Mouse (Mus musculus): ENCODE measurements around the gene Ednra. TPM values are rescaled to one million over a fixed set of nuclear protein-coding genes. Genes with fewer than 3 reads are reported as not detected.

Ednra gene
- total RNA-seq, 2 experiments from 2014 or later: 1.6 to 2.3 TPM

GRCm38 (mm10) chr8:77742395-77742794 lies 18.1 kb upstream of the Ednra start:
- intact Hi-C loops (cut with DNase I): no loop called here
- DNase-seq: no peak
- Histone ChIP-seq H3K27ac (no peak overlapping the region), H3K4me3 (no peak overlapping the region)
- no peak for TF ChIP-seq CTCF (IDR thresholded peaks at IDR 0.05)

GRCm38 (mm10) chr8:77741050-77741777 lies 16.9 kb upstream of the Ednra start:
- no peak for TF ChIP-seq CTCF (IDR thresholded peaks at IDR 0.05)
- Histone ChIP-seq H3K27ac (no peak overlapping the region), H3K4me3 (no peak overlapping the region)
- DNase-seq: no peak
- intact Hi-C loops (cut with DNase I): no loop called here

DNA sequence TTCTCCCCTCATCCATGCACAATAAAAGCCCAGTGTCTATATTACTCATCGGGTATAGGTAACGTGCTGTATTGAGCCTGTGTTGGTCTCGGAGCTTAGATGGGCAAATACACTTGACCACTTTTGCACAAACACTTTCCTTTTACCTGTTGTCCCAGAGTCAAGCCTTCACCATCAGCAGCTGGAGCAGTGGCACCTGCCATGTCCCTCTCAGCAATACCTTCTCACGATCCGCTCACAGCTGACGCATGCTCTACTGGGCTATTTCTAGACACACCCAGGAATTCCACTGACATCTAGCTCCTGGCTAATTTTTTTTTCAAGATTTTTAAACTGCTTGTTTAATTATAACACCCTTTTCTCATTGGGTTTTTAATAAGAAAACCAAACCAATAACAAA lies 14.2 kb upstream of the Ednra start:
- TF ChIP-seq CTCF (IDR thresholded peaks at IDR 0.05): no peak
- no peak overlapping the region for H3K27ac ChIP-seq
- intact Hi-C loops (cut with DNase I): no loop called here
- H3K4me3 ChIP-seq: no peak overlapping the region
- DNase-seq: no peak

DNA sequence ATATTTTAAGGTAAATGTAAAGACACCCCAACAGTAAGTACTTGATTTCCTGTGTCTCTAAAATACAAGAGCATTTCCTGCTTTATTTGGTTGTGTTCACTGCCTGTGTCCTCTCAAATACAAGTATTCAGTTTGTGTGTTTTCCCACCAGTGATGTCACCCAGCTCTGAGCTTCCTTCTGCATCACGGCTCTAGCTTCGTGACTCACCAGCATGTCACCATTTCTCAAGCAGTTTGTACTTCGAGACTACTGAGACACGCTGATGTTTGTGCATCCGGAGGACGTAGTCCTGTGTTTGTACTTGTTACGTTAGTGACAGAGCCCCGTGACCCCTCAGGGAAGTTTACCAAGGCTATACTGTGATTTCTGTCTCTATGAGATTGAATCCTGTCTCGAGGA lies 13.1 kb upstream of the Ednra start:
- no peak for TF ChIP-seq CTCF (IDR thresholded peaks at IDR 0.05)
- intact Hi-C loops (cut with DNase I): no loop called here
- no peak overlapping the region for H3K27ac ChIP-seq
- DNase-seq: no peak
- H3K4me3 ChIP-seq: no peak overlapping the region

- Histone ChIP-seq H3K27ac (no peak overlapping the region), H3K4me3 (no peak overlapping the region)
- DNase-seq: no peak
- intact Hi-C loops (cut with DNase I): no loop called here
- TF ChIP-seq CTCF (IDR thresholded peaks at IDR 0.05): no peak
Measured at GRCm38 (mm10) chr8:77733792-77734191, 9.5 kb upstream of the Ednra start.

DNA sequence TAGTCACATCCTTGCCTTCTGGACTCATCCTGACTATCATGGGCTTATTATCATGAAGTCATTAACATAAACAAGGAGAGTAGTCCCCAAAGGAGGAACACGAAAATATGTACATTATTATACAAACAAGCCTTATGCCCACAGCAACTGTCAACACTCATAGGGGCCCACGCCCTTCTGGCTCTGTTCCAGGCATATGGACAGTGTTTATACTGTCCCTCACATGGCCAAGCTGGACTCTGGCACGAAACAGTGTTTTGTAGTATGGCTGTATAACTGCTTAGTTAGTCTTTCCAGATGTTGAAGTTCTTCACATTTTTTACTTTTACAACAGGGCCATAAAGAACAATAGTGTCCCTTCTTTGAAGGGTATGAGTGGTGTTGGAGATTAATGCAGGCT lies 8.7 kb upstream of the Ednra start:
- Histone ChIP-seq H3K4me3 (no peak overlapping the region), H3K27ac (no peak overlapping the region)
- intact Hi-C loops (cut with DNase I): no loop called here
- DNase-seq: no peak
- no peak for TF ChIP-seq CTCF (IDR thresholded peaks at IDR 0.05)

DNA sequence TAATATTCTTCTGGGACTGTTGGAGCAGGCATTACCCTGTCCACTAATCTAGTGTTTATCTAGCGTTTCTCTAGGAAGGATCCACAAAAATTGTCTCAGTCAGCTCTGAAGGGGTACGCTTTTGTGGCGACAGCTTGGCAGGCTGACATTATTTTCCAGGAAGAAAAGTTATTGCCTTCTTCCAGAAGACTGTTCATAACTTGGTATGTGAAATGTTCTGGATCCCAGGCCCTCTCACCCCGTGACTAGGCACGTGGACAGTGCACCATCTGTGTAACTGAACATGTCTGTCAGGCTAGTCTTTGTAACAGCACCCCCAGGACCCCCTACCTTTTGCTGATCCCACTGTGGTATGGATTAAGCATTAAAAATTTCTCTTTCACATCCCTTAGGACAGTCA lies 1.1 kb upstream of the Ednra start:
- intact Hi-C loops (cut with DNase I): no loop called here
- no peak for TF ChIP-seq CTCF (IDR thresholded peaks at IDR 0.05)
- Histone ChIP-seq H3K27ac (peak overlapping the region; percentile 82; the same call in 1 of the 2 replicates), H3K4me3 (no peak overlapping the region)
- no peak for DNase-seq

GRCm38 (mm10) chr8:77723534-77724045 lies 674 bp downstream of the Ednra start:
- DNase-seq: no peak
- TF ChIP-seq CTCF (IDR thresholded peaks at IDR 0.05): no peak
- Histone ChIP-seq H3K4me3 (peak overlapping the region; percentile 71), H3K27ac (peak overlapping the region; percentile 82)
- intact Hi-C loops (cut with DNase I): no loop called here

DNA sequence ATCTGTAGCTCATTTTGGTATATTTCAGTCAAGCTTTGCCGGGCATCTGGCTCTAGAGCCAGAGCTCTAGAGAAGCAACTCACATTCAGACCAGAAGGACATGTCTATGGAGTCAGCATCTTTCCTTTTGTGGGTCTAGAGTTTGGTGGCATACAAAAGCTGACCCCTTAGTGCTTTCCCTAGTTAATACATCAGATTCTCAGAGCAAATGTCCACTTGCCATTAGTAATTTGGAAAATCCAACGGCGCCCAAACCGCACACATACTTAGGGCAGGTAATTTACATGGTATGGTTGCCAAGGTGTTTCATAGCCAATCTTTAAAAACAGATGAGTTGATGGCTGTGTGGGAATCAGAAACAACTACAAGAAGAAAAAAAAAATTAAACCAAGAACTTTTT lies 1.2 kb downstream of the Ednra start:
- TF ChIP-seq CTCF (IDR thresholded peaks at IDR 0.05): no peak
- intact Hi-C loops (cut with DNase I): no loop called here
- peak overlapping the region; percentile 82 for H3K27ac ChIP-seq
- no peak for DNase-seq
- H3K4me3 ChIP-seq: peak overlapping the region; percentile 71

DNA sequence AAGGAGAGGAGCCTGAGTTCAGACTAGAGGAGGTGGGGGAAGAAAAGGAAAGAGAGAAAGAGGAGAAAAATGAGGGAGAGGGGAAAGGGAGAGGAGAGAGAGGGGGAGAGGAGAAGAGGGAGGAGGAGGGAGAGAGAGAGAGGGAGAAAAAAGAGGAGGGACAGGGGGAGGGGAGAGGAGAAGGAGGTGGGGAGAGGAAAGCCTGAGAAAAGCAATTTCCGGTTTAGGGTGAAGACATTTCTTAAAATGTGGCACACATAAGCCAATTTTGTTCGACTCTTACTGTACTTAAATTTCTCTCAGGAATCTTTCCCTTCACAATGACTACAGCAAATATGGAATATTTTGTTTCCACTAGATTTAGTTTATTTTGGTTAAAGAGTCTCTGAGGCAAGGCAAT lies 5.3 kb downstream of the Ednra start:
- Histone ChIP-seq H3K4me3 (peak overlapping the region; percentile 9; the same call in 1 of the 2 replicates), H3K27ac (peak overlapping the region; percentile 31; the same call in 1 of the 2 replicates)
- no peak for DNase-seq
- intact Hi-C loops (cut with DNase I): no loop called here
- TF ChIP-seq CTCF (IDR thresholded peaks at IDR 0.05): no peak

DNA sequence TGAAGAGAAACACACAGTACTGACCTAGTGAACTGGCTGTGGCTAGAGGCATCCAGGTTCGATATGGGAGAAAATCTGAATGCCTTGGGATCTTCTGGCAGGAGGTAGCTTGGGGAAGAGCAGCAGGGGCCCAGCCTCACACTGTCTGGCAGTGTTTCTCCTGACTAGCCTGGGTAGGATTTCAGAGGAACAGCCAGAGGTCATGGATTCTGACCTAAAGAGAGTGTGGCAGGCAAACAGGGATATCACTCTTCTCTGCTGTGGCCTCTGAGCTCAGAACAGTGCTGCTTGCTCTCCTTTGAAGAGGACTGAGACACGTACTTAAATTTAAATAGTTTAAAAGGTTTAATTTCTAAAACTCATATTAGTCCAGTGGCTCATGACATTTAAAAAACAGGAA lies 7.2 kb downstream of the Ednra start:
- no peak for TF ChIP-seq CTCF (IDR thresholded peaks at IDR 0.05)
- intact Hi-C loops (cut with DNase I): no loop called here
- H3K27ac ChIP-seq: no peak overlapping the region; the same call in 1 of the 2 replicates
- DNase-seq: no peak
- no peak overlapping the region for H3K4me3 ChIP-seq

- TF ChIP-seq CTCF (IDR thresholded peaks at IDR 0.05): no peak
- intact Hi-C loops (cut with DNase I): loop anchor here (5.0 kb wide), 1 partner anchor 288 kb away; no protein-coding TSS in a partner anchor
- no peak overlapping the region; the same call in 1 of the 2 replicates for H3K27ac ChIP-seq
- no peak for DNase-seq
- H3K4me3 ChIP-seq: no peak overlapping the region
Measured at GRCm38 (mm10) chr8:77714455-77714854, 9.8 kb downstream of the Ednra start.

DNA sequence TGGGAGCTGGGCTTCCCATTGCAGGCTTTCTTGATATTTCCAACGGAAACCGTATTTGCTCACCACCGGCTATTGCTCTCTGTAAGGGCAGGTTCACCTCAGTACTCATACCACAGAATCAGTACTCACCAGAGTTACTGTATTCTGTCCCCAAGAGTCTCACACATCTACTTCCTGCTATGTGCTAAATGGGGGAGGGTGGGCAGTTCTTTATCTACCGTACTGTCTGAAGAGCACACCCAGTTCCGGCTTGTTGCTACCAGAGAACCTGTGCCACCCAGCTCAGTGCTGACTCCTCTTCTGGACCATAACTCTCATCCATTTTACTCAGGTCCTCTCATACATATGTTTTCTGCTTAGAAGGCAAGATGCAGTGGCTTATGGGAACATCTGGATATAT lies 10.6 kb downstream of the Ednra start:
- no peak for TF ChIP-seq CTCF (IDR thresholded peaks at IDR 0.05)
- H3K27ac ChIP-seq: peak overlapping the region; percentile 40; the same call in 1 of the 2 replicates
- no peak overlapping the region for H3K4me3 ChIP-seq
- intact Hi-C loops (cut with DNase I): loop anchor here (5.0 kb wide), 1 partner anchor 289 kb away; no protein-coding TSS in a partner anchor
- no peak for DNase-seq

GRCm38 (mm10) chr8:77704768-77705167 lies 19.5 kb downstream of the Ednra start:
- H3K27ac ChIP-seq: no peak overlapping the region
- no peak for DNase-seq
- H3K4me3 ChIP-seq: no peak overlapping the region
- no peak for TF ChIP-seq CTCF (IDR thresholded peaks at IDR 0.05)
- intact Hi-C loops (cut with DNase I): no loop called here

Data from gastrocnemius, adult 2 months (tissue).